Mouse (Mus musculus): ENCODE results near the gene Gm10256. TPM values are rescaled to one million over a fixed set of nuclear protein-coding genes. Genes with fewer than 3 reads are reported as not detected.

Gene Gm10256
- polyA plus RNA-seq (2014; fragmentation: Illumina TruSeq; extraction: RNeasy Lipid Tissue Mini Kit (QIAGEN cat#74804)): not detected

GRCm38 (mm10) chrY:2830380-2830779, at the start of gene Gm10256, which contains the start of gene Rbmy:
TSS of gene Gm10256 (plus strand) at chrY:2830699.
TSS of gene Rbmy (plus strand) at chrY:2830680.

DNA sequence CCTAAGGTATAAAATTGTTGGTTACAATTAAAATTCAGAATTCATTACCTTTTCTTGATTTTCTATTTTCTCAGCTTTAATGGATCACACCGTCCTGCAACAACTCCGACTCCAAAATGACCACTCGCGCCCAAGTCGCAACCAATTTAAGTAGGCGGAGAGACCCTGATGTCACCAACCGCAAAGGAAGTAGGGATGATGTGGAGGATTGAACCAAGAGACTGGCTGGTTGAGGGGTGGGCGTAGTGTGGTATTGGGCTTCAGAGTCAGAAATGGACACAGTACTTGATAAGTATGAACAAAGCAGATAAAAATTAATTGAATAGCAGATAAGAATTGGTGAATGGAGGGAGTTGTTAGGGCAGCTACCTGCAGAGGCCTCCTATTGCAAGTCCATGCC, 34.4 kb upstream of the Gm10256 start, which contains the start of gene Gm4064:
TSS of gene Gm4064 (minus strand) at position 101 of the 400 bp plus-strand sequence.

GRCm38 (mm10) chrY:2900689-2901088, 70.2 kb downstream of the Gm10256 start, which contains the start of gene Gm10352:
TSS of gene Gm10352 (plus strand) at chrY:2900989.

Other genes with a start within 250 kb of the Gm10256 start
- not detected for gene H2al2c, start 231.6 kb upstream of the Gm10256 start, polyA plus RNA-seq (2014; fragmentation: Illumina TruSeq; extraction: RNeasy Lipid Tissue Mini Kit (QIAGEN cat#74804))
- gene Sry, start 167.0 kb upstream of the Gm10256 start, polyA plus RNA-seq (2014; fragmentation: Illumina TruSeq; extraction: RNeasy Lipid Tissue Mini Kit (QIAGEN cat#74804)): not detected
- not detected for gene H2al2b, start 110.0 kb upstream of the Gm10256 start, polyA plus RNA-seq (2014; fragmentation: Illumina TruSeq; extraction: RNeasy Lipid Tissue Mini Kit (QIAGEN cat#74804))
- gene Gm4064, start 34.5 kb upstream of the Gm10256 start, polyA plus RNA-seq (2014; fragmentation: Illumina TruSeq; extraction: RNeasy Lipid Tissue Mini Kit (QIAGEN cat#74804)): not detected
- not detected for gene Rbmy, start within 50 bp of the Gm10256 start, polyA plus RNA-seq (2014; fragmentation: Illumina TruSeq; extraction: RNeasy Lipid Tissue Mini Kit (QIAGEN cat#74804))
- not detected for gene Gm10352, start 70.3 kb downstream of the Gm10256 start, polyA plus RNA-seq (2014; fragmentation: Illumina TruSeq; extraction: RNeasy Lipid Tissue Mini Kit (QIAGEN cat#74804))
- not detected for gene Gm29289, start 101.9 kb downstream of the Gm10256 start, polyA plus RNA-seq (2014; fragmentation: Illumina TruSeq; extraction: RNeasy Lipid Tissue Mini Kit (QIAGEN cat#74804))

Measured in ovary, adult 10 weeks (tissue).